Mouse (Mus musculus) adrenal gland, postnatal 36 days (tissue): Measurements from ENCODE around the gene 4930404H24Rik. TPM values are rescaled to one million over a fixed set of nuclear protein-coding genes. Genes with fewer than 3 reads are reported as not detected.

Experiments used
- DNase-seq, 2 experiments: peaks; one replicate each; pipeline ENCODE4 v3.0.0; 2021; ENCODE audit warnings: mixed read lengths in 1 of 2
- long read RNA-seq, 2 experiments: library from polyadenylated mRNA; stranded (forward); transcript quantifications; one replicate each; pipeline ENCODE4 v2.0.0; 2021; ENCODE audit warnings: borderline sequencing depth in 2 of 2
- total RNA-seq, 2 experiments: library from RNA; stranded (reverse); gene quantifications; 2 replicates each; pipeline ENCODE4 v1.2.3; 2021

4930404H24Rik gene
- not detected for total RNA-seq
- long read RNA-seq, experiment 1 = 0 reads
- long read RNA-seq, experiment 2 = 0 reads

- peak; percentile 73 to 87 for DNase-seq
Measured at GRCm38 (mm10) chr2:153492573-153493392, at the start of gene 4930404H24Rik. 4930404H24Rik (plus strand) TSS chr2:153492790.

GRCm38 (mm10) chr2:153443434-153444240, 49.0 kb upstream of the 4930404H24Rik start:
- DNase-seq = peak; percentile 53 to 66

GRCm38 (mm10) chr2:153444254-153445136, 48.1 kb upstream of the 4930404H24Rik start:
- DNase-seq = peak; percentile 86 to 92

- peak in 1 of 2 experiments; percentile 53 for DNase-seq
Measured at GRCm38 (mm10) chr2:153445137-153446016, 47.2 kb upstream of the 4930404H24Rik start.

- DNase-seq = peak in 1 of 2 experiments; percentile 53
Measured at GRCm38 (mm10) chr2:153446017-153446408, 46.6 kb upstream of the 4930404H24Rik start.

GRCm38 (mm10) chr2:153446476-153446875, 46.1 kb upstream of the 4930404H24Rik start:
- no peak for DNase-seq

GRCm38 (mm10) chr2:153447719-153448118, 44.9 kb upstream of the 4930404H24Rik start:
- DNase-seq = peak; percentile 72 to 75

- no peak for DNase-seq
Measured at GRCm38 (mm10) chr2:153448519-153448918, 44.1 kb upstream of the 4930404H24Rik start.

- DNase-seq = no peak
Measured at GRCm38 (mm10) chr2:153453961-153454759, 38.4 kb upstream of the 4930404H24Rik start.

- DNase-seq = no peak
Measured at GRCm38 (mm10) chr2:153454841-153455506, 37.6 kb upstream of the 4930404H24Rik start.

- DNase-seq = no peak
Measured at GRCm38 (mm10) chr2:153457467-153457866, 35.1 kb upstream of the 4930404H24Rik start.

- no peak for DNase-seq
Measured at GRCm38 (mm10) chr2:153458022-153458441, 34.6 kb upstream of the 4930404H24Rik start.

GRCm38 (mm10) chr2:153463257-153463656, 29.3 kb upstream of the 4930404H24Rik start:
- DNase-seq = no peak

GRCm38 (mm10) chr2:153467372-153467771, 25.2 kb upstream of the 4930404H24Rik start:
- DNase-seq = no peak

- no peak for DNase-seq
Measured at GRCm38 (mm10) chr2:153469317-153469716, 23.3 kb upstream of the 4930404H24Rik start.

- DNase-seq = no peak
Measured at GRCm38 (mm10) chr2:153469764-153470163, 22.8 kb upstream of the 4930404H24Rik start.

- DNase-seq = no peak
Measured at GRCm38 (mm10) chr2:153470983-153471382, 21.6 kb upstream of the 4930404H24Rik start.

GRCm38 (mm10) chr2:153475114-153476112, 17.2 kb upstream of the 4930404H24Rik start:
- peak; percentile 67 to 77 for DNase-seq
